10 mouse cellular contexts compared by ENCODE assay signal in the genomic region with DNA sequence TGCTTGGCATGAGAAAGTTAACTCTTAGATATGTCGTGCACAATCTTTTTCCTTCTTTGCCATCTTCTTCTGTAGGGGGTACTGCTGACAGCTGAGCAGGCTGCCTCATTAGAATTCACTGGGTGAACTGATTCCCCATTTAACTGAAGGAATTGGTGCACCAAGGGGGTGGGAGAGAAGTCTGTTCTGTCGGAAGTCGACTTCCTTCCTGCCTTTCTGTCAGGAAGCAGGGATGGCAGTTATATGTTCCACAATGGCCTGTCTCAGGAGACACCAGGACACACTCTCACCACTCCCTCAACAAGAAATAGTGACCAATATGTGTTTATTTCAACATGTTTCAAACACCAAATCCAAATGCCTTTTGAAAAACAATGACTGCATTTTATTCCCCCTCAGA.
"Had no signal": no experiment of that assay in that cellular context is flagged by ENCODE, and none has a peak within 500 bp of the region (broad histone marks: within the 10 kb centered on the region; RNA-seq: fewer than 3 reads in every experiment).

No protein-coding gene starts in this region.

- H3K27me3 ChIP-seq: liver, embryonic 15.5 days; midbrain, embryonic 13.5 days had no signal

- H3K9me3 ChIP-seq: limb, embryonic 10.5 days; liver, embryonic 15.5 days; midbrain, embryonic 13.5 days had no signal

- DNase-seq: kidney, postnatal 10 days; lung, adult 2 months; right cerebral cortex, postnatal 14 days; thymus, postnatal 36 days had no signal

- H3K36me3 ChIP-seq: limb, embryonic 10.5 days; liver, embryonic 15.5 days; midbrain, embryonic 13.5 days had no signal

- ATAC-seq: intestine, embryonic 16.5 days; midbrain, embryonic 13.5 days had no signal

- H3K9ac ChIP-seq: liver, embryonic 15.5 days; midbrain, embryonic 13.5 days had no signal

- H3K4me1 ChIP-seq: limb, embryonic 10.5 days; liver, embryonic 15.5 days; midbrain, embryonic 13.5 days had no signal

- H3K4me3 ChIP-seq: left cerebral cortex, adult 2 months; limb, embryonic 10.5 days; liver, embryonic 15.5 days; midbrain, embryonic 13.5 days had no signal

- H3K4me2 ChIP-seq: liver, embryonic 11.5 days; liver, embryonic 15.5 days; midbrain, embryonic 13.5 days had no signal

- H3K27ac ChIP-seq: left cerebral cortex, adult 2 months; limb, embryonic 10.5 days; liver, embryonic 15.5 days; midbrain, embryonic 13.5 days had no signal
